Mouse (Mus musculus) heart, postnatal 0 days (tissue): ENCODE results near the gene Dhx58. TPM values are rescaled to one million over a fixed set of nuclear protein-coding genes. Genes with fewer than 3 reads are reported as not detected.
"Not testable (repeated sequence)": the region's sequence is repeated elsewhere in the genome, so short reads cannot be mapped to it uniquely, and the experiment has no call there.

Source experiments
- ATAC-seq: fragments of 200-750 bp; cut with Nextera tagmentation; 2 replicates; pipeline ENCODE4 v1.8.0; 2017; ENCODE audit warnings: low read depth, moderate number of reproducible peaks, moderate library complexity; ENCODE audit not compliant: insufficient read depth
- DNase-seq: peaks from one replicate; pipeline ENCODE4 v3.0.0-alpha.2; 2016; ENCODE audit warnings: low spot score
- H3K27ac ChIP-seq: fragments of 300-500 bp; sonication (generic); 2 replicates; pipeline ENCODE4 v1.5.1; 2014; ENCODE audit warnings: low read depth, mild to moderate bottlenecking
- H3K27me3 ChIP-seq: fragments of 300-500 bp; sonication (generic); 2 replicates; pipeline ENCODE4 v1.6.1; 2014; ENCODE audit warnings: low read length, mixed read lengths; ENCODE audit not compliant: control insufficient read depth, insufficient read depth
- H3K36me3 ChIP-seq: fragments of 300-500 bp; sonication (generic); replicated peaks from 2 replicates; pipeline ENCODE4 v1.6.1; 2014; ENCODE audit warnings: low read length, mixed read lengths; ENCODE audit not compliant: control insufficient read depth, insufficient read depth
- H3K4me1 ChIP-seq: fragments of 300-500 bp; sonication (generic); 2 replicates; pipeline ENCODE4 v1.6.1; 2014; ENCODE audit warnings: antibody characterized with exemption; ENCODE audit not compliant: control insufficient read depth, insufficient read depth
- H3K4me2 ChIP-seq: fragments of 300-500 bp; sonication (generic); 2 replicates; pipeline ENCODE4 v1.6.1; 2014; ENCODE audit warnings: low read depth, mild to moderate bottlenecking, low read length, moderate library complexity
- H3K4me3 ChIP-seq: fragments of 300-500 bp; sonication (generic); 2 replicates; pipeline ENCODE4 v1.5.1; 2014; ENCODE audit warnings: low read depth, low read length
- H3K9ac ChIP-seq: fragments of 300-500 bp; sonication (generic); replicated peaks from 2 replicates; pipeline ENCODE4 v1.6.1; 2014; ENCODE audit warnings: low read depth, low read length, mixed read lengths
- H3K9me3 ChIP-seq: fragments of 300-500 bp; sonication (generic); replicated peaks from 2 replicates; pipeline ENCODE4 v1.6.1; 2016; ENCODE audit warnings: low read length; ENCODE audit not compliant: control insufficient read depth
- CTCF ChIP-seq: IDR thresholded peaks from 2 replicates; pipeline ENCODE4 v1.5.1; 2016; ENCODE audit warnings: antibody characterized with exemption, control low read depth, low read depth
- EP300 ChIP-seq: IDR thresholded peaks from 2 replicates; pipeline ENCODE4 v1.6.1; 2016; ENCODE audit warnings: antibody characterized with exemption, low read depth
- WGBS: fragments of 180-500 bp; shearing (Covaris S2); extraction: QIAGEN DNeasy Blood & Tissue Kit; methylation state at CpG from one replicate; pipeline ENCODE4 v1.1.7; 2014; 5-methylcytosine and 5-hydroxymethylcytosine counted together
- polyA plus RNA-seq: library from polyadenylated mRNA; unstranded; fragments of >200 nt; fragmentation: Nextera tagmentation; extraction: Ambion mirVana; gene quantifications from 2 replicates; pipeline ENCODE4 v1.2.1, GENCODE M21; 2015
- total RNA-seq: library from RNA; depleted of rRNA; stranded (reverse); fragments of >200 nt; gene quantifications from 2 replicates; pipeline ENCODE4 v1.2.3, GENCODE M21; 2014; ENCODE audit warnings: low replicate concordance; rRNA removed

Gene Dhx58
- total and polyA plus RNA-seq, 2 experiments from 2014 or later: 1.3 to 3.6 TPM

- peak overlapping the region; percentile 26; the same call in 1 of the 2 replicates for H3K4me2 ChIP-seq
- ATAC-seq: no peak
Observed at GRCm38 (mm10) chr11:100656458-100656857, 47.6 kb downstream of the Dhx58 start.

GRCm38 (mm10) chr11:100655589-100655988, 48.5 kb downstream of the Dhx58 start:
- ATAC-seq, H3K4me3 ChIP-seq, H3K36me3 ChIP-seq, H3K4me1 ChIP-seq, H3K9me3 ChIP-seq, H3K4me2 ChIP-seq, H3K9ac ChIP-seq, DNase-seq, H3K27ac ChIP-seq: not testable (repeated sequence)
- 39% methylated on average over 2 of the region's 3 CpGs for WGBS
- peak; percentile 34 for TF ChIP-seq CTCF
- H3K27me3 ChIP-seq: peaks cover 14% of the 10 kb centered on the region

More at GRCm38 (mm10) chr11:100656458-100656857, 47.6 kb downstream of the Dhx58 start:
- Histone ChIP-seq H3K9ac (no peak overlapping the region), H3K4me3 (no peak overlapping the region), H3K27ac (no peak overlapping the region), H3K27me3 (peaks cover 5% of the 10 kb centered on the region), H3K4me1 (peaks cover 5% of the 10 kb centered on the region; the same call in 1 of the 2 replicates), H3K9me3 (no peaks in the 10 kb centered on the region), H3K36me3 (no peaks in the 10 kb centered on the region)
- 13% methylated on average over 6 of the region's 6 CpGs for WGBS
- DNase-seq: peak; percentile 52
- TF ChIP-seq CTCF: no peak
- TF ChIP-seq EP300: no peak

GRCm38 (mm10) chr11:100651748-100652147, 52.3 kb downstream of the Dhx58 start:
- WGBS: 10% methylated on average over 3 of the region's 3 CpGs

GRCm38 (mm10) chr11:100651205-100651604, 52.9 kb downstream of the Dhx58 start:
- no peaks in the 10 kb centered on the region for H3K36me3 ChIP-seq
- ATAC-seq (no peak), DNase-seq (no peak)
- no peak overlapping the region for H3K27ac ChIP-seq
- no peak overlapping the region for H3K4me2 ChIP-seq
- H3K4me1 ChIP-seq: peaks cover under 1% of the 10 kb centered on the region; the same call in 1 of the 2 replicates
- no peak overlapping the region for H3K4me3 ChIP-seq
- 10% methylated on average over 8 of the region's 8 CpGs for WGBS
- H3K27me3 ChIP-seq: peaks cover 29% of the 10 kb centered on the region
- no peak overlapping the region for H3K9ac ChIP-seq
- TF ChIP-seq EP300 (no peak), CTCF (no peak)
- H3K9me3 ChIP-seq: no peaks in the 10 kb centered on the region

More at GRCm38 (mm10) chr11:100651748-100652147, 52.3 kb downstream of the Dhx58 start:
- DNase-seq: no peak
- H3K9me3 ChIP-seq: no peaks in the 10 kb centered on the region
- H3K4me3 ChIP-seq: no peak overlapping the region
- H3K27ac ChIP-seq: no peak overlapping the region
- peaks cover 29% of the 10 kb centered on the region for H3K27me3 ChIP-seq
- no peak overlapping the region for H3K9ac ChIP-seq
- no peak overlapping the region for H3K4me2 ChIP-seq
- ATAC-seq: no peak
- H3K36me3 ChIP-seq: no peaks in the 10 kb centered on the region
- TF ChIP-seq EP300: no peak
- TF ChIP-seq CTCF: no peak
- peaks cover 5% of the 10 kb centered on the region; the same call in 1 of the 2 replicates for H3K4me1 ChIP-seq

- Histone ChIP-seq H3K27me3 (peaks cover 33% of the 10 kb centered on the region), H3K36me3 (no peaks in the 10 kb centered on the region), H3K27ac (no peak overlapping the region), H3K9me3 (no peaks in the 10 kb centered on the region), H3K4me2 (no peak overlapping the region), H3K4me3 (no peak overlapping the region), H3K9ac (no peak overlapping the region), H3K4me1 (no peaks in the 10 kb centered on the region)
- WGBS: 83% methylated on average over 8 of the region's 8 CpGs
- DNase-seq (no peak), ATAC-seq (no peak)
- TF ChIP-seq EP300 (no peak), CTCF (no peak)
Observed at GRCm38 (mm10) chr11:100648405-100648804, 55.7 kb downstream of the Dhx58 start.

GRCm38 (mm10) chr11:100646265-100646664, 57.8 kb downstream of the Dhx58 start:
- H3K27me3 ChIP-seq: peaks cover 27% of the 10 kb centered on the region

More at GRCm38 (mm10) chr11:100646265-100646664, 57.8 kb downstream of the Dhx58 start:
- Histone ChIP-seq H3K4me2 (no peak overlapping the region), H3K9ac (no peak overlapping the region), H3K27ac (no peak overlapping the region), H3K4me1 (no peaks in the 10 kb centered on the region), H3K9me3 (no peaks in the 10 kb centered on the region), H3K4me3 (no peak overlapping the region), H3K36me3 (no peaks in the 10 kb centered on the region)
- WGBS: 4% methylated on average over 1 of the region's 1 CpGs
- 0 out of 2 replicates have a peak, but pooled peaks have one; percentile 24 for ATAC-seq
- TF ChIP-seq EP300 (no peak), CTCF (peak; percentile 52)
- no peak for DNase-seq

Other genes with a start within 250 kb of the Dhx58 start
- gene Klhl11, start 231.5 kb downstream of the Dhx58 start, total RNA-seq: 10.3 and 16.6 TPM in 2 replicates
- 4.6 and 5.3 TPM in 2 replicates for gene Klhl11, start 231.5 kb downstream of the Dhx58 start, polyA plus RNA-seq
- 68.4 and 75.6 TPM in 2 replicates for gene Acly, start 176.3 kb downstream of the Dhx58 start, total RNA-seq
- 32.3 and 35.5 TPM in 2 replicates for gene Acly, start 176.3 kb downstream of the Dhx58 start, polyA plus RNA-seq
- gene Ttc25, start 158.7 kb downstream of the Dhx58 start, total RNA-seq: 0.23 and 0.39 TPM in 2 replicates
- gene Ttc25, start 158.7 kb downstream of the Dhx58 start, polyA plus RNA-seq: 0.37 TPM in 2 replicates
- gene Cnp, start 129.4 kb downstream of the Dhx58 start, total RNA-seq: 10.8 and 28.3 TPM in 2 replicates
- 11.5 and 12.4 TPM in 2 replicates for gene Cnp, start 129.4 kb downstream of the Dhx58 start, polyA plus RNA-seq
- 113 and 134 TPM in 2 replicates for gene Nkiras2, start 85.0 kb downstream of the Dhx58 start, total RNA-seq
- 77.4 and 79.7 TPM in 2 replicates for gene Nkiras2, start 85.0 kb downstream of the Dhx58 start, polyA plus RNA-seq
- 82.2 and 98.5 TPM in 2 replicates for gene Dnajc7, start 84.1 kb downstream of the Dhx58 start, total RNA-seq
- 163 and 173 TPM in 2 replicates for gene Dnajc7, start 84.1 kb downstream of the Dhx58 start, polyA plus RNA-seq
- not detected in 2 replicates for gene Zfp385c, start 11.8 kb downstream of the Dhx58 start, total RNA-seq
- 0.25 and 0.40 TPM in 2 replicates for gene Zfp385c, start 11.8 kb downstream of the Dhx58 start, polyA plus RNA-seq
- gene Kat2a, start 8.2 kb upstream of the Dhx58 start, total RNA-seq: 15.2 and 17.6 TPM in 2 replicates
- gene Kat2a, start 8.2 kb upstream of the Dhx58 start, polyA plus RNA-seq: 15.8 and 16.1 TPM in 2 replicates
- gene Hspb9, start 9.6 kb upstream of the Dhx58 start, total RNA-seq: not detected in 2 replicates
- 0.22 TPM in 1 of 2 replicates, not detected in the other for gene Hspb9, start 9.6 kb upstream of the Dhx58 start, polyA plus RNA-seq
- 99.1 and 117 TPM in 2 replicates for gene Rab5c, start 33.9 kb upstream of the Dhx58 start, total RNA-seq
- gene Rab5c, start 33.9 kb upstream of the Dhx58 start, polyA plus RNA-seq: 11.0 and 12.0 TPM in 2 replicates
- not detected in 2 replicates for gene Kcnh4, start 55.7 kb upstream of the Dhx58 start, total RNA-seq
- gene Kcnh4, start 55.7 kb upstream of the Dhx58 start, polyA plus RNA-seq: not detected in 2 replicates
- gene Hcrt, start 58.7 kb upstream of the Dhx58 start, total RNA-seq: not detected in 2 replicates
- gene Hcrt, start 58.7 kb upstream of the Dhx58 start, polyA plus RNA-seq: not detected in 2 replicates
- gene Ghdc, start 66.7 kb upstream of the Dhx58 start, total RNA-seq: 8.2 and 13.0 TPM in 2 replicates
- gene Ghdc, start 66.7 kb upstream of the Dhx58 start, polyA plus RNA-seq: 6.8 and 7.0 TPM in 2 replicates
- 29.2 and 48.2 TPM in 2 replicates for gene Stat5b, start 146.5 kb upstream of the Dhx58 start, total RNA-seq
- gene Stat5b, start 146.5 kb upstream of the Dhx58 start, polyA plus RNA-seq: 22.5 and 23.3 TPM in 2 replicates
- gene Stat5a, start 155.1 kb upstream of the Dhx58 start, total RNA-seq: 12.6 and 21.3 TPM in 2 replicates
- 9.6 and 11.7 TPM in 2 replicates for gene Stat5a, start 155.1 kb upstream of the Dhx58 start, polyA plus RNA-seq
- 105 and 128 TPM in 2 replicates for gene Stat3, start 235.3 kb upstream of the Dhx58 start, total RNA-seq
- gene Stat3, start 235.3 kb upstream of the Dhx58 start, polyA plus RNA-seq: 53.5 and 65.7 TPM in 2 replicates